Mouse (Mus musculus) heart, postnatal 25 days (tissue): ENCODE results near the gene Smim11. TPM values are rescaled to one million over a fixed set of nuclear protein-coding genes. Genes with fewer than 3 reads are reported as not detected.

Experiments used
- DNase-seq: peaks from one replicate; pipeline ENCODE4 v3.0.0; 2022; ENCODE audit warnings: low spot score
- intact Hi-C: fragments of 180-260 bp; cut with DNase I; formaldehyde crosslinking; loops from one replicate; pipeline ENCODE4 v1.15.1; 2025
- total RNA-seq, 2 experiments: library from RNA; stranded (reverse); gene quantifications; 2 replicates each; pipeline ENCODE4 v1.2.3; 2021

Smim11 gene
- total RNA-seq: 10 to 100 TPM; 75.9 to 77.2 TPM

- intact Hi-C loops: loop anchor here (10.0 kb wide), 1 partner anchor 606 kb away; no protein-coding TSS in a partner anchor
- peak; percentile 88 for DNase-seq
These were observed at the start of gene Smim11 for GRCm38 (mm10) chr16:92300649-92301411. TSS of gene Smim11 (plus strand) at chr16:92301286.

DNA sequence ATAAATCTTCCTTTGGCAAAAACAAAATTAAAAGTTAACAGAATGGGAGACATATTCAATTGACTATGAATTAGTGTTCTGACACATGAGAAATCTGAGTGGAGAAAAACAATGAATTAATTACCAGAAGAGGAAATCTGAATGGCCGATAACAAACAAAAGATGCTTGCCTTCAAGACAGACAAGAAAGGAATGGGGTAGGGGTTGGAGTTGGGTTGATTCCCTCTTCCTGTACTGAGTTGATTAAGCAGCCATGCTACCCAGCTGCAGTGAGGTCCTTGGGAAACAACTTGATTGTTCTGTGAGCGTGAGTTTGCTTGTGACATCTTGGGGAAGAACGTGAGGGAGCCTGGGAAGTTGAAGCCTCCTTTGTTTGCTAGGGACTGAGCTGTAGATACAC, 46.8 kb upstream of the Smim11 start:
- intact Hi-C loops: no loop called here
- no peak for DNase-seq

GRCm38 (mm10) chr16:92267861-92268260, 33.2 kb upstream of the Smim11 start:
- intact Hi-C loops: no loop called here
- DNase-seq: no peak

DNA sequence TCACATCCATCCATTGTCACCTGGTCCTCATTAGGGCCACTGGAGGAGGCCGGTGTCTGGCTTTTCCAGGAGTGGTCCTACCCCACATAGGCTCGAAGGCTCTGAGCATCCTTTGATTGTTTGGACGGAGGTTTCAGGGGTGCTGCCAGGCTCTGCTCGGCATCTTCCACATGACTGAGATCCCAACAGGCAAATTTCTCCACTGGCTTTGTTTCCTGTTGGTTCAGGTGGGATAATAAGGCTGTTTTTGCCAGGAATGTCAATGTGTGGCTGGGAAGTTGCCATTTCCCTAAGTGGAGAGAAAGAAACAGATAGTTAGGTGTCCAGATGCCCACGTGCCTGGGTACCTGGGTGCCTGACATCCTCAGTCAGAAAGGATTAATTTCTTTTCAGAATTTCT, 26.6 kb upstream of the Smim11 start:
- intact Hi-C loops: no loop called here
- DNase-seq: no peak

- intact Hi-C loops: no loop called here
- no peak for DNase-seq
These were observed 25.6 kb upstream of the Smim11 start for GRCm38 (mm10) chr16:92275526-92275925.

DNA sequence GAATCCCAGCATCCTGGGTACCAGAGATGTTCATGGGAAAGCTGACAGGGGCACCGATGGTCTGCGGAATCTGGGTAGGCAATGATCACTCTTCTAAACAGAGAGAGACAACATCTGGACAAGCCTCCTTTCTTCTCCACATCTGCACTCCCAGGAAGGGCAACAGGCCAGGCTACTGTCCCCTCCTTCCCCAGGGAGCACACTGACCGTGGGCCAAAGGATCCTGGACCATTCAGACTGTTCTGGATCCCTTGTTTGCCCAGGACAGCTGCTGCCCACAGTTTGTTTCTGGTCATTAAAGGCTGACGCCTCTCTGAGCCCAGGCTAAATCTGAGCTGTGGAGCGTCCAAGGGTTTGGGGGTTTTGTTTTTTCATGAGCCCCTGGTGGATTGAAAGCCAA, 18.4 kb upstream of the Smim11 start:
- intact Hi-C loops: no loop called here
- peak; percentile 17 for DNase-seq

GRCm38 (mm10) chr16:92285068-92285467, 16.0 kb upstream of the Smim11 start:
- no peak for DNase-seq
- intact Hi-C loops: loop anchor here (5.0 kb wide), 1 partner anchor 228 kb away; the partner anchor contains the start of genes Gm49711, Mrps6 and Slc5a3

- intact Hi-C loops: loop anchor here (1.0 to 5.0 kb wide), 2 partner anchors 229 to 350 kb away; partner anchors contain the start of genes Gm49711, Mrps6 and Slc5a3
- DNase-seq: peak; percentile 46
These were observed 14.5 kb upstream of the Smim11 start for GRCm38 (mm10) chr16:92286609-92287008.

- intact Hi-C loops: loop anchor here (5.0 kb wide), 1 partner anchor 231 kb away; the partner anchor contains the start of genes Gm49711, Mrps6 and Slc5a3
- DNase-seq: no peak
These were observed 12.3 kb upstream of the Smim11 start for GRCm38 (mm10) chr16:92288778-92289177.

DNA sequence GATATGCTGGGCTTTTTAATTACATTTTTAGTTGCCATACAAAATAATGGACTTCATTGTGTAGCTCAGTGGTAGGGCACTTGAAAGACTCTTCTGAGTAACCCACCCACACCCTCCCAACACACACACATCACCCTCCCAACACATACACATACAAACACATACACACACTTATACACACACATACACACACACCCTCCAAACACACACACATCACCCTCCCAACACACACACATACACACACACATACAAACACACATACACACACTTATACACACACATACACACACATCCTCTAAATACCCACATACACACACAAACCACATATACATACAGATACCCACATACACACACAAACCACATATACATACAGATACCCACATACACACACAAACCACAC, 11.0 kb upstream of the Smim11 start:
- intact Hi-C loops: loop anchor here (10.0 kb wide), 1 partner anchor 565 kb away; the partner anchor contains the start of genes Cryzl1 and Itsn1
- no peak for DNase-seq

- DNase-seq: no peak
- intact Hi-C loops: loop anchor here (10.0 kb wide), 1 partner anchor 567 kb away; the partner anchor contains the start of genes Cryzl1 and Itsn1
These were observed 9.0 kb upstream of the Smim11 start, which contains the start of gene Kcne2 for GRCm38 (mm10) chr16:92292101-92292500. TSS of gene Kcne2 (plus strand) at chr16:92292389.

DNA sequence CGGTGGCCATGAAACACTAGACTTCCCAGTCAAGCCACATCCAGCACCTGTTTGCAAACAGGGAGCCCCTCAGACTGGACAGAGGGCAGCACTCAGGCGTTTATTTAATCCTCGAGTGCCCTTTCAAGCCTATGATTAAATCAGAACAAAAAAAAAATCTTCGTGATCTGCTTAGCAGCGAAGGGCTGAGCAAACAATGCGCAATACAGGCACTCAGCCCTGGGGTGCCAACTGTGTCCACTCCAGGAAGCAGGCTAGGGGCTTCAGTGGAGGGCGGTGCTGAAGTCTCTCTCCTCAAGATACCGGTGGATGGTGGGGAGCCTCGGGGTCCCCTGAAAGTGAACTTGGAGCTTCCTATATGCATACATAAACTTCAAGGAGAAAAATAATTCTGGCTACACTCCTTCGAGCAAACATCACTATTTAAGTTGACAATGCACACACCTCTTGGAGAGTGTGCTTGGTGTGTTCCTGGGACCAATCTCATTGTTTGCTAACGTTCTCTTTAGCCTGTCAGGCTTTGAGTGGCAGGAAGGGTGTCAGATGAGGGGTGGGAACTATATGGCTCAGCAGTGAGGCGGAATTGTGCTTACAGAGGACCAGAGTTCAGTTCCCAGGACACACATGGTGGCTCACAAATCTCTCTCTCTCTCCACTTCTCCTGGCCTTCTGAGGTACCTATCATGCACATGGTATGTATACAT, 6.7 kb upstream of the Smim11 start:
- DNase-seq: no peak
- intact Hi-C loops: loop anchor here (10.0 kb wide), 1 partner anchor 570 kb away; the partner anchor contains the start of genes Cryzl1 and Itsn1

- intact Hi-C loops: loop anchor here (10.0 kb wide), 1 partner anchor 571 kb away; the partner anchor contains the start of genes Cryzl1 and Itsn1
- no peak for DNase-seq
These were observed 5.8 kb upstream of the Smim11 start for GRCm38 (mm10) chr16:92295328-92295727.

DNA sequence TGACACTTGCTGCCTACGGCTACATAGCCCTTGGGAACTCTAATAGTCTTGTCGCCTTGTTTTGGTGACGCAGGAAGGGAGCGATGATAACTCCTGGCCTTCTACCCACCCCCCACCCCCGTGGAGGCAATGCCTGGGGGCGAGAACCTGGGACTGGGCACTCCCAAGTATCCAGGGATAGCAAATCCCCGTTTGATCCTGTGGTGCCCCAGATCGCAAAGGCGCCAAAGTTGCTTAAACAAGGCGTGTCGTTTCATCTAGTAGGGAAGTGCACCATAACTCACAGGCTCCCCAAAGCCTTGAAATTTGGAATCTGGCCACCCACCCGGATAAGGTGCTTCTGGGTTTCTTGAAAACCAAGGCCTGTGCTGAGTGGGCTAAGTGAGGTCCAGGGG, 323 bp downstream of the Smim11 start:
- no peak for DNase-seq
- intact Hi-C loops: loop anchor here (10.0 kb wide), 1 partner anchor 607 kb away; no protein-coding TSS in a partner anchor

- intact Hi-C loops: loop anchor here (10.0 kb wide), 1 partner anchor 607 kb away; no protein-coding TSS in a partner anchor
- DNase-seq: no peak
These were observed 903 bp downstream of the Smim11 start for GRCm38 (mm10) chr16:92301989-92302388.

DNA sequence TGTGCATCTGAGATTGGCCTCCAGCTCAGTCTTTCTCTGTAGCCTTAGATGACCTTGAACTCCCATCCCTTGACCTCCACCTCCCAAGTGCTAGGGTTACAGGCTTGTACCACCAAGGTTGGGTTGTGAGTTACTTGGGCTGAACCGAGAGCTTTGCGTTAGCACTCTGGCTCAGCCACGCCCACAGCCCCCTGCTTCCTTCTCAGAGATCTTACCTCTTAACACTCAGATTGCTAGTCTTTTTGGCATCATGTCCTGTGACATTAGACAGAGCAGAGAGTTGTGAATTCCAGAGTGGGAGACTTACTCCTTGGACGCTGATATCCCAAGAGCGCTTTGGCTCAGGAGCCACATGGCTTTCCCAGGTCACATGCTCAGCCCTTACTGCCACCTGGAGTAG, 1.4 kb downstream of the Smim11 start:
- DNase-seq: no peak
- intact Hi-C loops: loop anchor here (10.0 kb wide), 1 partner anchor 608 kb away; no protein-coding TSS in a partner anchor

DNA sequence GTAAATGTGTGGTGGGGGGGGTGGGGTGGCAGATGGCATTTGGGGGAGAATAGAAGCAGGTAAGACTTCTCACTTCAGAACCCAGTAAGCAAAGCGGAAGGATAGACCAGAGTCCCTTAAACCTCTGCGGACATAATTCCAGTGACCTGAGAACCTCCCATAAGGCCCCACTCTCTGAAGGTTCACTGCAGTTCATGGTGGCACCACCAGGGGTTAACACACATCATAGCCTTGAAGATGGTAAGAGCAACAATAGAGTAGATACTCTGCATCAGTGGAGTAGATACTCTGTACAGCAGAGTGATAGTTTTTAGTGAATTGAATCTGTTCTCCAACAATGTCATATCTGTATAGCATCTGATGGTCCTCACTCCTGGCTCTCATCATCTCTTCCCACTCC, 4.4 kb downstream of the Smim11 start:
- no peak for DNase-seq
- intact Hi-C loops: loop anchor here (10.0 kb wide), 1 partner anchor 611 kb away; no protein-coding TSS in a partner anchor

DNA sequence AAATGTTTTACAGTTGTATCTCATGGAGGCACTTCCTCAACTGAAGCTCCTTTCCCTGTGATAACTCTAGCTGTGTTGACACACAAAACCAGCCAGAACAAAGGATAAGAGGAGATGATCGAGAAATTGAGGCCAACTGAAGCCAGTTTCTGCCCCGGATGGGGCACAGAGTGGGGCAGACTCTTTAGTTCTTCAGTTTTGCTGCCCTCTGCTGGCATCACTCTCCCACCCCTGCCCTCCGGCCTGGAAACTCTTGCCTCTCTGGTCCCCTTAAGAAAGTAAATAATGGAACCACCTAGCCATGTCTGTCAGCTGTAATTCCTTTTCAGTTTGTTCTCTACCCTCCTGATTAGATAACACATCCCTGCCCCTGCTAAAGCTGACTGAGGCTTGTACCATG, 6.9 kb downstream of the Smim11 start:
- intact Hi-C loops: loop anchor here (10.0 kb wide), 1 partner anchor 613 kb away; no protein-coding TSS in a partner anchor
- no peak for DNase-seq

- intact Hi-C loops: loop anchor here (10.0 kb wide), 1 partner anchor 614 kb away; no protein-coding TSS in a partner anchor
- DNase-seq: no peak
These were observed 8.0 kb downstream of the Smim11 start for GRCm38 (mm10) chr16:92309126-92309525.
